Mouse (Mus musculus) midbrain, postnatal 0 days (tissue): Measurements from ENCODE around the gene Pdss1. TPM values are rescaled to one million over a fixed set of nuclear protein-coding genes. Genes with fewer than 3 reads are reported as not detected.

ENCODE experiments used
- ATAC-seq: fragments of 200-750 bp; cut with Nextera tagmentation; 2 replicates; pipeline ENCODE4 v1.8.0; 2017; ENCODE audit warnings: moderate number of reproducible peaks, mild to moderate bottlenecking, moderate TSS enrichment, moderate library complexity; ENCODE audit not compliant: low FRiP score
- DNase-seq: peaks from one replicate; pipeline ENCODE4 v3.0.0-alpha.2; 2015; ENCODE audit warnings: low spot score
- H3K27ac ChIP-seq: fragments of 300-500 bp; sonication (generic); 2 replicates; pipeline ENCODE4 v1.5.1; 2014; ENCODE audit warnings: low read depth, mild to moderate bottlenecking, low read length, mixed read lengths
- H3K27me3 ChIP-seq: fragments of 300-500 bp; sonication (generic); 2 replicates; pipeline ENCODE4 v1.6.1; 2014; ENCODE audit warnings: low read length, control low read depth, mixed read lengths; ENCODE audit not compliant: insufficient read depth
- H3K36me3 ChIP-seq: fragments of 300-500 bp; sonication (generic); 2 replicates; pipeline ENCODE4 v1.6.1; 2014; ENCODE audit warnings: low read length, control low read depth, mixed read lengths; ENCODE audit not compliant: insufficient read depth
- H3K4me1 ChIP-seq: fragments of 300-500 bp; sonication (generic); 2 replicates; pipeline ENCODE4 v1.6.1; 2014; ENCODE audit warnings: mild to moderate bottlenecking, control low read depth, antibody characterized with exemption, low read length, mixed read lengths; ENCODE audit not compliant: insufficient read depth
- H3K4me2 ChIP-seq: fragments of 300-500 bp; sonication (generic); 2 replicates; pipeline ENCODE4 v1.6.1; 2014; ENCODE audit warnings: low read depth, mild to moderate bottlenecking, low read length, mixed read lengths; ENCODE audit not compliant: poor library complexity, severe bottlenecking
- H3K4me3 ChIP-seq: fragments of 300-500 bp; sonication (generic); 2 replicates; pipeline ENCODE4 v1.5.1; 2014; ENCODE audit warnings: low read depth, mild to moderate bottlenecking, low read length, moderate library complexity
- H3K9ac ChIP-seq: fragments of 300-500 bp; sonication (generic); replicated peaks from 2 replicates; pipeline ENCODE4 v1.6.1; 2014; ENCODE audit warnings: mild to moderate bottlenecking, low read length, moderate library complexity, mixed read lengths; ENCODE audit not compliant: poor library complexity, severe bottlenecking
- H3K9me3 ChIP-seq: fragments of 300-500 bp; sonication (generic); 2 replicates; pipeline ENCODE4 v1.6.1; 2016; ENCODE audit warnings: low read length, control low read depth
- CTCF ChIP-seq: IDR thresholded peaks from 2 replicates; pipeline ENCODE4 v1.5.1; 2016; ENCODE audit warnings: antibody characterized with exemption, mild to moderate bottlenecking
- WGBS: fragments of 180-500 bp; shearing (Covaris S2); extraction: QIAGEN DNeasy Blood & Tissue Kit; methylation state at CpG from one replicate; pipeline ENCODE4 v1.1.7; 2014; 5-methylcytosine and 5-hydroxymethylcytosine counted together
- polyA plus RNA-seq: library from polyadenylated mRNA; unstranded; fragments of >200 nt; fragmentation: Nextera tagmentation; extraction: Ambion mirVana; gene quantifications from 2 replicates; pipeline ENCODE4 v1.2.1, GENCODE M21; 2015
- total RNA-seq: library from RNA; depleted of rRNA; stranded (reverse); fragments of >200 nt; gene quantifications from 2 replicates; pipeline ENCODE4 v1.2.3, GENCODE M21; 2014; rRNA removed

Gene Pdss1
- total and polyA plus RNA-seq, 2 experiments from 2014 or later = 24.2 to 39.1 TPM

GRCm38 (mm10) chr2:22962242-22962641 is 66.9 kb downstream of the Pdss1 start:
- H3K9me3 ChIP-seq = no peaks in the 10 kb centered on the region
- ATAC-seq (no peak), DNase-seq (no peak)
- TF ChIP-seq CTCF = no peak
- WGBS = 93% methylated on average over 8 of the region's 8 CpGs
- no peaks in the 10 kb centered on the region for H3K36me3 ChIP-seq
- H3K9ac ChIP-seq = no peak overlapping the region
- H3K4me1 ChIP-seq = no peaks in the 10 kb centered on the region
- H3K27ac ChIP-seq = no peak overlapping the region
- no peak overlapping the region for H3K4me2 ChIP-seq
- H3K4me3 ChIP-seq = no peak overlapping the region
- H3K27me3 ChIP-seq = no peaks in the 10 kb centered on the region

- Histone ChIP-seq H3K27me3 (no peaks in the 10 kb centered on the region), H3K36me3 (no peaks in the 10 kb centered on the region), H3K27ac (no peak overlapping the region), H3K9ac (no peak overlapping the region), H3K4me1 (no peaks in the 10 kb centered on the region), H3K4me2 (no peak overlapping the region), H3K9me3 (no peaks in the 10 kb centered on the region), H3K4me3 (no peak overlapping the region)
- WGBS = 91% methylated on average over 3 of the region's 3 CpGs
- ATAC-seq = no peak
- no peak for DNase-seq
- TF ChIP-seq CTCF = no peak
Measured at GRCm38 (mm10) chr2:22962970-22963369, 67.6 kb downstream of the Pdss1 start.

- no peak overlapping the region for H3K27ac ChIP-seq
- no peak overlapping the region for H3K9ac ChIP-seq
- H3K27me3 ChIP-seq = no peaks in the 10 kb centered on the region
- H3K4me3 ChIP-seq = no peak overlapping the region
- TF ChIP-seq CTCF = no peak
- WGBS = 76% methylated on average over 3 of the region's 3 CpGs
- DNase-seq = peak; percentile 13
- no peak for ATAC-seq
- H3K4me1 ChIP-seq = no peaks in the 10 kb centered on the region
- no peaks in the 10 kb centered on the region for H3K36me3 ChIP-seq
- H3K4me2 ChIP-seq = no peak overlapping the region
- H3K9me3 ChIP-seq = no peaks in the 10 kb centered on the region
Measured at GRCm38 (mm10) chr2:22977387-22977973, 82.2 kb downstream of the Pdss1 start.

- H3K27me3 ChIP-seq = no peaks in the 10 kb centered on the region
- H3K9ac ChIP-seq = no peak overlapping the region
- H3K4me1 ChIP-seq = no peaks in the 10 kb centered on the region
- 57% methylated on average over 2 of the region's 2 CpGs for WGBS
- H3K9me3 ChIP-seq = no peaks in the 10 kb centered on the region
- TF ChIP-seq CTCF = no peak
- peak; percentile 41; the same call in 1 of the 2 replicates for ATAC-seq
- H3K4me2 ChIP-seq = no peak overlapping the region
- peak overlapping the region; percentile 47 for H3K27ac ChIP-seq
- H3K4me3 ChIP-seq = no peak overlapping the region
- no peaks in the 10 kb centered on the region for H3K36me3 ChIP-seq
- DNase-seq = peak; percentile 59
Measured at GRCm38 (mm10) chr2:22985973-22986657, 90.8 kb downstream of the Pdss1 start.

Other genes starting within 250 kb of the Pdss1 start
- gene Apbb1ip, start 121.4 kb upstream of the Pdss1 start, total RNA-seq = 1.0 and 1.1 TPM in 2 replicates
- 1.4 and 1.7 TPM in 2 replicates for gene Apbb1ip, start 121.4 kb upstream of the Pdss1 start, polyA plus RNA-seq
- gene Abi1, start 144.7 kb downstream of the Pdss1 start, total RNA-seq = 154 and 206 TPM in 2 replicates
- 68.6 and 71.4 TPM in 2 replicates for gene Abi1, start 144.7 kb downstream of the Pdss1 start, polyA plus RNA-seq
- 40.4 and 50.2 TPM in 2 replicates for gene Acbd5, start 172.6 kb downstream of the Pdss1 start, total RNA-seq
- 51.8 and 61.2 TPM in 2 replicates for gene Acbd5, start 172.6 kb downstream of the Pdss1 start, polyA plus RNA-seq